Mouse (Mus musculus) activated CD4-positive, CD25-positive, alpha-beta regulatory T cell, adult 4 months (primary cell): ENCODE measurements at regions not wholly inside any gene's neighbourhood (a gene's known extent, or its start where the extent isn't known, plus 50 kb on each side); places are given as distances from the start of the nearest gene placed in this dataset.
A peak's percentile ranks its signal among the peaks of the same experiment; 100 is the strongest.

Experiments used
- ATAC-seq: one replicate; pipeline ENCODE4 v1.8.0; 2017

GRCm38 (mm10) chr1:137847311-137847923 lies 328.1 kb downstream of the Ptprc start:
- no peak for ATAC-seq

GRCm38 (mm10) chr1:137846857-137847256 lies 328.7 kb downstream of the Ptprc start:
- ATAC-seq, result no peak

- no peak for ATAC-seq
Measured at GRCm38 (mm10) chr1:137840531-137840930, 335.0 kb downstream of the Ptprc start.

- no peak for ATAC-seq
Measured at GRCm38 (mm10) chr1:137839703-137840102, 335.8 kb downstream of the Ptprc start.

- no peak for ATAC-seq
Measured at GRCm38 (mm10) chr1:137839263-137839662, 336.2 kb downstream of the Ptprc start.

GRCm38 (mm10) chr1:137838357-137838756 lies 337.2 kb downstream of the Ptprc start:
- no peak for ATAC-seq

GRCm38 (mm10) chr1:137833535-137833934 lies 342.0 kb downstream of the Ptprc start:
- ATAC-seq, result no peak

GRCm38 (mm10) chr1:137831284-137831683 lies 344.2 kb downstream of the Ptprc start:
- ATAC-seq, result no peak

GRCm38 (mm10) chr1:137827379-137827778 lies 348.1 kb downstream of the Ptprc start:
- ATAC-seq, result no peak

GRCm38 (mm10) chr1:137815401-137815888 lies 360.1 kb downstream of the Ptprc start:
- ATAC-seq, result no peak

GRCm38 (mm10) chr1:137814556-137814955 lies 361.0 kb downstream of the Ptprc start:
- ATAC-seq, result no peak

- ATAC-seq, result no peak
Measured at GRCm38 (mm10) chr1:137813716-137814115, 361.8 kb downstream of the Ptprc start.

- no peak for ATAC-seq
Measured at GRCm38 (mm10) chr1:137811981-137812380, 363.5 kb downstream of the Ptprc start.

GRCm38 (mm10) chr1:137806742-137807141 lies 368.8 kb downstream of the Ptprc start:
- ATAC-seq, result peak; percentile 61

- no peak for ATAC-seq
Measured at GRCm38 (mm10) chr1:137806252-137806651, 369.3 kb downstream of the Ptprc start.

- no peak for ATAC-seq
Measured at GRCm38 (mm10) chr1:137802119-137802518, 373.4 kb downstream of the Ptprc start.

- no peak for ATAC-seq
Measured at GRCm38 (mm10) chr1:137800752-137801151, 374.8 kb downstream of the Ptprc start.

- no peak for ATAC-seq
Measured at GRCm38 (mm10) chr1:137788789-137789188, 386.7 kb downstream of the Ptprc start.

- no peak for ATAC-seq
Measured at GRCm38 (mm10) chr1:137786653-137787052, 388.9 kb downstream of the Ptprc start.

GRCm38 (mm10) chr1:137774586-137774985 lies 400.9 kb downstream of the Ptprc start:
- ATAC-seq, result no peak

GRCm38 (mm10) chr1:137760797-137761196 lies 414.7 kb downstream of the Ptprc start:
- ATAC-seq, result no peak

GRCm38 (mm10) chr1:137751446-137751961 lies 424.0 kb downstream of the Ptprc start:
- ATAC-seq, result no peak

- no peak for ATAC-seq
Measured at GRCm38 (mm10) chr1:137750894-137751293, 424.6 kb downstream of the Ptprc start.

GRCm38 (mm10) chr1:137746129-137746528 lies 429.4 kb downstream of the Ptprc start:
- no peak for ATAC-seq
